Mouse (Mus musculus): Measurements from ENCODE around the gene Ocln. TPM values are rescaled to one million over a fixed set of nuclear protein-coding genes. Genes with fewer than 3 reads are reported as not detected.
"Not testable (repeated sequence)": the region's sequence is repeated elsewhere in the genome, so short reads cannot be mapped to it uniquely, and the experiment has no call there.

The Ocln gene
- polyA plus RNA-seq, 1 experiment: 0.42 TPM

GRCm38 (mm10) chr13:100483610-100484009, 68.9 kb downstream of the Ocln start:
- Histone ChIP-seq H3ac (ENCODE audit: control insufficient read depth, insufficient read length, low read depth) (no peak overlapping the region), H3K27me3 (ENCODE audit: control insufficient read depth, insufficient read depth, insufficient read length) (no peaks in the 10 kb centered on the region), H3K36me3 (ENCODE audit: control insufficient read depth, insufficient read depth) (peaks cover 81% of the 10 kb centered on the region), H3K4me3 (ENCODE audit: insufficient read depth, poor library complexity, severe bottlenecking) (no peak overlapping the region), H3K79me3 (ENCODE audit: low read depth) (peaks cover 1% of the 10 kb centered on the region), H3K79me2 (ENCODE audit: control insufficient read depth, insufficient read depth) (no peaks in the 10 kb centered on the region)
- TF ChIP-seq CTCF (IDR thresholded peaks at IDR 0.05; ENCODE audit: control insufficient read depth, insufficient read depth, insufficient read length): no peak
- no peak for TF ChIP-seq CEBPB (IDR thresholded peaks at IDR 0.05; ENCODE audit: low read depth)
- no peak for TF ChIP-seq MAX (IDR thresholded peaks at IDR 0.05)
- TF ChIP-seq MYOD1 (IDR thresholded peaks at IDR 0.05; ENCODE audit: control insufficient read depth, insufficient read length, low read depth): no peak
- no peak for TF ChIP-seq MYOG (IDR thresholded peaks at IDR 0.05; ENCODE audit: control insufficient read depth, extremely low read depth, insufficient read length)
- no peak for TF ChIP-seq FOSL1 (IDR thresholded peaks at IDR 0.05; ENCODE audit: insufficient read depth, low read length, poor library complexity, severe bottlenecking)
- TF ChIP-seq USF1 (IDR thresholded peaks at IDR 0.05; ENCODE audit: low read depth): no peak

GRCm38 (mm10) chr13:100463527-100464222, 88.8 kb downstream of the Ocln start:
- TF ChIP-seq CTCF (IDR thresholded peaks at IDR 0.05; ENCODE audit: control insufficient read depth, insufficient read depth, insufficient read length): no peak
- Histone ChIP-seq H3K79me2 (ENCODE audit: control insufficient read depth, insufficient read depth) (no peaks in the 10 kb centered on the region), H3K36me3 (ENCODE audit: control insufficient read depth, insufficient read depth) (peaks cover 44% of the 10 kb centered on the region), H3K79me3 (ENCODE audit: low read depth) (no peaks in the 10 kb centered on the region), H3K27me3 (ENCODE audit: control insufficient read depth, insufficient read depth, insufficient read length) (no peaks in the 10 kb centered on the region), H3K4me3 (ENCODE audit: insufficient read depth, poor library complexity, severe bottlenecking) (no peak overlapping the region), H3ac (ENCODE audit: control insufficient read depth, insufficient read length, low read depth) (no peak overlapping the region)

GRCm38 (mm10) chr13:100461336-100461735, 91.2 kb downstream of the Ocln start:
- H3K4me3 ChIP-seq (ENCODE audit: insufficient read depth, poor library complexity, severe bottlenecking): no peak overlapping the region
- no peaks in the 10 kb centered on the region for H3K27me3 ChIP-seq (ENCODE audit: control insufficient read depth, insufficient read depth, insufficient read length)
- no peaks in the 10 kb centered on the region for H3K79me3 ChIP-seq (ENCODE audit: low read depth)
- H3ac ChIP-seq (ENCODE audit: control insufficient read depth, insufficient read length, low read depth): no peak overlapping the region
- peaks cover 21% of the 10 kb centered on the region for H3K36me3 ChIP-seq (ENCODE audit: control insufficient read depth, insufficient read depth)
- TF ChIP-seq CTCF (IDR thresholded peaks at IDR 0.05; ENCODE audit: control insufficient read depth, insufficient read depth, insufficient read length) (no peak), FOSL1 (IDR thresholded peaks at IDR 0.05; ENCODE audit: insufficient read depth, low read length, poor library complexity, severe bottlenecking) (no peak)
- no peaks in the 10 kb centered on the region for H3K79me2 ChIP-seq (ENCODE audit: control insufficient read depth, insufficient read depth)

- H3K79me2 ChIP-seq (ENCODE audit: control insufficient read depth, insufficient read depth); H3ac ChIP-seq (ENCODE audit: control insufficient read depth, insufficient read length, low read depth); H3K79me3 ChIP-seq (ENCODE audit: low read depth); H3K4me3 ChIP-seq (ENCODE audit: insufficient read depth, poor library complexity, severe bottlenecking); H3K36me3 ChIP-seq (ENCODE audit: control insufficient read depth, insufficient read depth); H3K27me3 ChIP-seq (ENCODE audit: control insufficient read depth, insufficient read depth, insufficient read length): not testable (repeated sequence)
Observed at GRCm38 (mm10) chr13:100452415-100453127, 99.9 kb downstream of the Ocln start, which contains the start of gene Naip1. TSS of gene Naip1 (minus strand) at chr13:100452869.

- Histone ChIP-seq H3K27me3 (ENCODE audit: control insufficient read depth, insufficient read depth, insufficient read length) (no peaks in the 10 kb centered on the region), H3K79me2 (ENCODE audit: control insufficient read depth, insufficient read depth) (no peaks in the 10 kb centered on the region), H3K4me3 (ENCODE audit: insufficient read depth, poor library complexity, severe bottlenecking) (no peak overlapping the region), H3K79me3 (ENCODE audit: low read depth) (no peaks in the 10 kb centered on the region), H3ac (ENCODE audit: control insufficient read depth, insufficient read length, low read depth) (no peak overlapping the region), H3K36me3 (ENCODE audit: control insufficient read depth, insufficient read depth) (no peaks in the 10 kb centered on the region)
- TF ChIP-seq MYOD1 (IDR thresholded peaks at IDR 0.05; ENCODE audit: control insufficient read depth, insufficient read length, low read depth) (no peak), CEBPB (IDR thresholded peaks at IDR 0.05; ENCODE audit: low read depth) (peak; percentile 72)
Observed at GRCm38 (mm10) chr13:100449495-100449894, 103.0 kb downstream of the Ocln start.

Other genes starting within 250 kb of the Ocln start
- gene Naip6, start 235.0 kb downstream of the Ocln start, polyA plus RNA-seq (2012; fragmentation: generic; extraction: Trizol): 0.05 TPM
- 0.06 TPM for gene Naip1, start 99.8 kb downstream of the Ocln start, polyA plus RNA-seq (2012; fragmentation: generic; extraction: Trizol)
- 19.4 TPM for gene Gtf2h2, start 60.1 kb downstream of the Ocln start, polyA plus RNA-seq (2012; fragmentation: generic; extraction: Trizol)
- 0.05 TPM for gene Marveld2, start 64.3 kb upstream of the Ocln start, polyA plus RNA-seq (2012; fragmentation: generic; extraction: Trizol)
- 139 TPM for gene Ak6, start 98.3 kb upstream of the Ocln start, polyA plus RNA-seq (2012; fragmentation: generic; extraction: Trizol)
- gene Rad17, start 98.3 kb upstream of the Ocln start, polyA plus RNA-seq (2012; fragmentation: generic; extraction: Trizol): 6.2 TPM
- gene Taf9, start 98.9 kb upstream of the Ocln start, polyA plus RNA-seq (2012; fragmentation: generic; extraction: Trizol): 6.3 TPM
- 0.01 TPM for gene Ccdc125, start 117.0 kb upstream of the Ocln start, polyA plus RNA-seq (2012; fragmentation: generic; extraction: Trizol)
- 27.8 TPM for gene Cdk7, start 178.2 kb upstream of the Ocln start, polyA plus RNA-seq (2012; fragmentation: generic; extraction: Trizol)
- 120 TPM for gene Mrps36, start 191.9 kb upstream of the Ocln start, polyA plus RNA-seq (2012; fragmentation: generic; extraction: Trizol)
- gene Cenph, start 223.2 kb upstream of the Ocln start, polyA plus RNA-seq (2012; fragmentation: generic; extraction: Trizol): 17.9 TPM
- 115 TPM for gene Ccnb1, start 233.9 kb upstream of the Ocln start, polyA plus RNA-seq (2012; fragmentation: generic; extraction: Trizol)

All from C2C12 (cell line).